Mouse (Mus musculus) lung, embryonic 14.5 days (tissue): Measurements from ENCODE around the gene Pfpl. TPM values are rescaled to one million over a fixed set of nuclear protein-coding genes. Genes with fewer than 3 reads are reported as not detected.
A peak's percentile ranks its signal among the peaks of the same experiment; 100 is the strongest.

Source experiments
- ATAC-seq: fragments of 200-750 bp; cut with Nextera tagmentation; 2 replicates; pipeline ENCODE4 v1.8.0; 2017; ENCODE audit warnings: mild to moderate bottlenecking, moderate TSS enrichment, moderate library complexity; ENCODE audit not compliant: insufficient read depth
- DNase-seq: peaks from one replicate; pipeline ENCODE4 v3.0.0-alpha.2; 2015
- H3K27ac ChIP-seq: fragments of 300-500 bp; sonication (generic); 2 replicates; pipeline ENCODE4 v1.5.1; 2014; ENCODE audit warnings: low read depth, mild to moderate bottlenecking, moderate library complexity
- H3K27me3 ChIP-seq: fragments of 300-500 bp; sonication (generic); 2 replicates; pipeline ENCODE4 v1.6.1; 2014; ENCODE audit warnings: low read length, control low read depth; ENCODE audit not compliant: insufficient read depth
- H3K36me3 ChIP-seq: fragments of 300-500 bp; sonication (generic); 2 replicates; pipeline ENCODE4 v1.6.1; 2014; ENCODE audit warnings: control low read depth; ENCODE audit not compliant: insufficient read depth
- H3K4me1 ChIP-seq: fragments of 300-500 bp; sonication (generic); 2 replicates; pipeline ENCODE4 v1.6.1; 2014; ENCODE audit warnings: antibody characterized with exemption, control low read depth; ENCODE audit not compliant: insufficient read depth
- H3K4me2 ChIP-seq: fragments of 300-500 bp; sonication (generic); 2 replicates; pipeline ENCODE4 v1.6.1; 2014; ENCODE audit warnings: mild to moderate bottlenecking
- H3K4me3 ChIP-seq: fragments of 300-500 bp; sonication (generic); 2 replicates; pipeline ENCODE4 v1.5.1; 2014; ENCODE audit warnings: low read depth, low read length
- H3K9ac ChIP-seq: fragments of 300-500 bp; sonication (generic); 2 replicates; pipeline ENCODE4 v1.6.1; 2014
- H3K9me3 ChIP-seq: fragments of 300-500 bp; sonication (generic); 2 replicates; pipeline ENCODE4 v1.6.1; 2016; ENCODE audit warnings: low read depth, low read length, control low read depth
- CTCF ChIP-seq: IDR thresholded peaks from 2 replicates; pipeline ENCODE4 v1.5.1; 2016; ENCODE audit warnings: antibody characterized with exemption, low read depth
- WGBS: fragments of 180-500 bp; shearing (Covaris S2); extraction: QIAGEN DNeasy Blood & Tissue Kit; methylation state at CpG from one replicate; pipeline ENCODE4 v1.1.7; 2014; 5-methylcytosine and 5-hydroxymethylcytosine counted together
- polyA plus RNA-seq: library from polyadenylated mRNA; unstranded; fragments of >200 nt; fragmentation: Nextera tagmentation; extraction: Ambion mirVana; gene quantifications from 2 replicates; pipeline ENCODE4 v1.2.1, GENCODE M21; 2014

Pfpl gene
- polyA plus RNA-seq, 1 experiment from 2014 or later: not detected

DNA sequence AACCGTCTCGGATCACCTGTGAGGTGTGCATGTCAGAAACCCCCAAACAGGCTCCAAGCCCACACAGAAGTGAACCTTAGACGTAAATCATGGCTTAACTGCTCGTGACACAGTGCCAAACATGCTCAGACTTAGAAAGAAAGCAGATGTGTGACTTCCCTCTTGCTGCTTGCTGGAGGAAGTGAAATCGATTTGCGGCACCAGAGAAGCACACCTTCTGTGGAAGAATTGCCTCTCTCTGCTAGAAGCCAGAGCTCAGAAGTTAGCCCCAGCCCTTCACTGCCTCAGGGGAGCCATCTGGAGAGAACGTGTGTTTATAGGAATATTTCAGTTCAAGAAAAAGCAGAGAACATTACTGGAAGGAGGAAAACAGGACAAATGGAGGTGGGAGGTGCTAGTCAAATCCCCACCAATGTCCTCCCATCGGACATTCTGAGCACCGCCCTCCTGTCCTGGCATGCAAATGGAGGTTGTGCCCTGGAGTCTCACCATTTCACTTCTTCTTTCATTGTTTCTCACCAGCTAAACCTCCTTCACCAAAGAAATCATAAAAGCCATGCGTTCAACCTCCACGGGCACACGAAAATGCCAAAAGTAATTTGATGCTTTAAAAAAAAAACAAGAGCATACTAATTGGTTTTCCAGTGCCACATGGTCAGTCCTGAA, 29.8 kb downstream of the Pfpl start:
- Histone ChIP-seq H3K4me2 (no peak overlapping the region), H3K36me3 (no peaks in the 10 kb centered on the region), H3K9ac (no peak overlapping the region), H3K27me3 (no peaks in the 10 kb centered on the region), H3K9me3 (no peaks in the 10 kb centered on the region), H3K4me1 (no peaks in the 10 kb centered on the region), H3K4me3 (no peak overlapping the region), H3K27ac (no peak overlapping the region)
- ATAC-seq (no peak), DNase-seq (no peak)
- TF ChIP-seq CTCF: no peak
- WGBS: 71% methylated on average over 12 of the region's 12 CpGs

DNA sequence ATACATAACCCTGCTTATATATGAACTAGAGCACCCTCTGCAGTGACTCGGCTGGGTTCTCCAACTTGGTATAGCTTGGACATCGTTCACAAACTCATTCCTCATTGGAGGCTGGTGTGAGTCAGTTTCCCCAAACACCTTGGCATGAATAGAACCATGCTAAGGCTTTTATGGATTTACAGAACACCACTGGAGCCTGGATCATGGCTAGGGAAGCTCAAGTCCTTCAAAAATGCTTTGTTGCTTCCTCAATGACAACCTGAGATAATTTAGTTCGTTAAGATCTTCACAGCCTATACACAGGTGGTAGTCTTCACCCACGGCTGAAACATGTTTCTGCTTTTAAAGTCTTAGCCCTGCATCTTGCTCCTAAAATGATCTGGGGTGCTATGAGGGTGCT, 31.8 kb downstream of the Pfpl start:
- 67% methylated on average over 4 of the region's 4 CpGs for WGBS
- Histone ChIP-seq H3K9ac (no peak overlapping the region), H3K4me2 (no peak overlapping the region), H3K27me3 (no peaks in the 10 kb centered on the region), H3K36me3 (no peaks in the 10 kb centered on the region), H3K4me3 (no peak overlapping the region), H3K4me1 (no peaks in the 10 kb centered on the region), H3K9me3 (no peaks in the 10 kb centered on the region), H3K27ac (no peak overlapping the region)
- no peak for DNase-seq
- no peak for ATAC-seq
- TF ChIP-seq CTCF: no peak

DNA sequence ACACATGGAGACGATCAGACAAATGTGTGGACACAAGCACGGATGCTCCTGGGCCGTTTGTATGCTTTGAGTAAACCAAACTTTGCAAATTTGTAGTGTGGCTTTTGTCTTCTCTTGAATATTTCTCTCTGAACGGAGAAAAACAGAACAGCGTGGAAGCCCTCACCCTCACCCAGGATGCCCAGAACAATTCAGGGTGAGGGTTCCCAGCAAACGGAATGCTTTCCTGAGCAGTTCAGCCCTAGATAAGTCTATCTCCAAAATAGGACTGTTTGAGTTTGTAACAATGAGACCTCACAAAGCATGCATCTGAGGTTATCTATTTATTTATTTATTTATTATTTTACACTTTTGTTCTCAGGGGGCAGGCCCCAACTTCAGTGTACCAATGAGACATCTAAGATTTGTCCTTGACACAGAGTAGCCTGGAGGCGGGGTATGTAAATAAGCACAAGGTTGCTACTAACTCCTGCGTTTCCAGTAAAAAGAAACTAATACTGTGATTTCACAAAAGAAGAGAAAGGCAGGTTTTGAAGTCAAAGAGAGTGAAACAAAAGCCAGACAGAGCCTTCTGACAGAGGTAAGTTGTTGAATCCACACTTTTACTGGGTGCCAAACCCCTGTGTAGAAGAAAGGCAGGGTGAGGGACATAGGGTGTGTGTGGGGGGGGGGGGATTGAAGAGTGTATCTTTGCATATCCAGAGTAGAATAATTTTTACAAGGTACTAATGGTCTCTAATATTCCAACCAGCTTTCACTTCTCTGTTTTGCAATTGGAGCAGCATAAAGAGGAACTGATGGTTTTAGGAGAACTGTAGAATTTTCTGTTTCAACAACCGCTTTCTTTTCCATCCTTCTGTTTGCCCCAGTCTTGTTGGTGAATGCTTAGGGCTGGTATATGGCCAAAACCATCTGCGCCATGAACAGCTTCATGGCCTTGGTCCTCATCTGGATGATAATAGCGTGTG, 32.9 kb downstream of the Pfpl start, which contains the start of gene Mpeg1:
Gene Mpeg1, plus strand, starts transcription at position 498 of the 968 bp plus-strand sequence.
- no peaks in the 10 kb centered on the region for H3K36me3 ChIP-seq
- no peaks in the 10 kb centered on the region for H3K4me1 ChIP-seq
- DNase-seq: no peak
- H3K9ac ChIP-seq: no peak within 1 kb of the TSS
- H3K9me3 ChIP-seq: no peaks in the 10 kb centered on the region
- WGBS: 77% methylated on average over 11 of the region's 11 CpGs
- no peak within 1 kb of the TSS for H3K4me3 ChIP-seq
- ATAC-seq: no peak
- no peak within 1 kb of the TSS for H3K27ac ChIP-seq
- TF ChIP-seq CTCF: no peak
- no peaks in the 10 kb centered on the region for H3K27me3 ChIP-seq
- H3K4me2 ChIP-seq: no peak within 1 kb of the TSS

DNA sequence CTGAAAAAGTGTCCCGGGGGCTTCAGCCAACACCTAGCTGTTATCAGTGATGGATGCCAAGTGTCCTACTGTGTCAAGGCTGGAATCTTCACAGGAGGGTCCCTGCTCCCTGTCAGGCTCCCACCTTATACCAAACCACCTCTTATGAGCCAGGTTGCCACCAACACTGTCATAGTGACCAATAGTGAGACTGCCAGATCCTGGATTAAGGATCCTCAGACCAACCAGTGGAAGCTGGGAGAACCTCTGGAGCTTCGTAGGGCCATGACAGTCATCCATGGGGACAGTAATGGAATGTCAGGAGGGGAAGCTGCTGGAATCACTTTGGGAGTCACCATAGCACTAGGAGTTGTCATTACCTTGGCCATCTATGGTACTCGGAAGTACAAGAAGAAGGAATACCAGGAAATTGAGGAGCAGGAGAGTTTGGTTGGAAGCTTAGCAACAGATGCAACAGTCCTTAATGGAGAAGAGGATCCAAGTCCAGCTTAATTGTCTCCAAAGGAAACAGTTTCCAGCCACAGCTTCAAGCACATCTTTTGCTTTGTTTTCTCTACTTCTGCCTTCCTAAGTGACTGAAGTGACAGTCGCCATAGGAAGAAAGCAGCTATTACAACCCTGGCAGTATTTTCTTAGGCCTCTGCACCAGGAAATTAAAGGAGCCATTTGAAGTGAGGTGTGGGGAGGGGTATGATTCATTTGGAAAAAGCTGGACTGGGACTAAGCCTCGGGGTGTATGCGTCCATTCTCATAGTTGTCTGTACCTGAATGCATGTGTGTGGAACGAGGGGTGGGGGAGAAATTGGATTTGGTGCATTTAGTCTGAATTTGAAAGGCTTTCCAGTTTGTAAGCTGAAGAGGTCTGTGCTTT, 35.4 kb downstream of the Pfpl start:
- TF ChIP-seq CTCF: no peak
- Histone ChIP-seq H3K4me3 (no peak overlapping the region), H3K27ac (peak overlapping the region; percentile 91), H3K27me3 (no peaks in the 10 kb centered on the region), H3K4me2 (no peak overlapping the region), H3K9me3 (no peaks in the 10 kb centered on the region), H3K36me3 (no peaks in the 10 kb centered on the region), H3K9ac (no peak overlapping the region), H3K4me1 (no peaks in the 10 kb centered on the region)
- DNase-seq (no peak), ATAC-seq (peak; percentile 60; the same call in 1 of the 2 replicates)
- 59% methylated on average over 7 of the region's 7 CpGs for WGBS

DNA sequence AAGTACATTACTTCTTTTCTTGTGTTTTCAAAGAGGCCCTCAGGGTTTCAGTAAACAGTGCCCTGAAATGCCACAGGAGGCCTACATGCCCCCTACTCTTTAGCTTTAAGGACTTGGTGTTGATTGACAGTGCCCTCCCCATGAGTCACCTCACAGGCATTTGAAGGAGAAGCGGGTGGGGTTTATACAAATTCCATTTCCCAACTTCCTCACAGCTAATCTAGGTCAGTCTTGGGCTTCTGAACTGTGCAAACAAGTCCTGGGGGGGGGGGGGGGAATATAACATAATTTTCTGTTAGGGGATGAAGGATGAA, 36.0 kb downstream of the Pfpl start:
- no peak overlapping the region for H3K4me2 ChIP-seq
- no peak for TF ChIP-seq CTCF
- DNase-seq: peak; percentile 74
- peak; percentile 85 for ATAC-seq
- no peaks in the 10 kb centered on the region for H3K4me1 ChIP-seq
- no peaks in the 10 kb centered on the region for H3K9me3 ChIP-seq
- H3K27me3 ChIP-seq: no peaks in the 10 kb centered on the region
- 25% methylated on average over 1 of the region's 1 CpGs for WGBS
- peaks cover 4% of the 10 kb centered on the region for H3K36me3 ChIP-seq
- peak overlapping the region; percentile 91 for H3K27ac ChIP-seq
- H3K4me3 ChIP-seq: no peak overlapping the region
- H3K9ac ChIP-seq: no peak overlapping the region

DNA sequence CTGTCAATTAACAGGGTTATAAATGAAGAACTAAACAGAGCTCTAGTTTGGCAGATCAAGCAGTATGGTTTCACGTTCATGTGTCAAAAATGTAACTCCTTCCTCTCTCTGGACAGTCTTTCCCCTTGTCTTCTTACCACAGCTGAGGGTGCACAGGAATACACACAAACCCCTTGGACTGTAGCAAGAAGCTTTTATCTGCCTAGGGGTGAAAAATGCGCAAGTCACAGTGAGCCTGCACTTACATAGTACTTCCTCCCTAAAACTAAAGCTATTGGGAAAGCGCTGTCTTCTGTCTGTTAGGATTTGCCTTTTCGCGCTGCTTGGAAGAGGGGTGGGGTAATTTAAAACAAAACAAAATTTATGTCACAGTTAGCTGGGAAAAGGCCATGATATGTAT, 36.4 kb downstream of the Pfpl start:
- Histone ChIP-seq H3K4me3 (no peak overlapping the region), H3K36me3 (peaks cover 7% of the 10 kb centered on the region), H3K27me3 (no peaks in the 10 kb centered on the region), H3K9ac (no peak overlapping the region), H3K4me2 (no peak overlapping the region), H3K27ac (peak overlapping the region; percentile 71), H3K9me3 (no peaks in the 10 kb centered on the region), H3K4me1 (no peaks in the 10 kb centered on the region)
- ATAC-seq (no peak), DNase-seq (peak; percentile 12)
- 68% methylated on average over 5 of the region's 5 CpGs for WGBS
- TF ChIP-seq CTCF: no peak

DNA sequence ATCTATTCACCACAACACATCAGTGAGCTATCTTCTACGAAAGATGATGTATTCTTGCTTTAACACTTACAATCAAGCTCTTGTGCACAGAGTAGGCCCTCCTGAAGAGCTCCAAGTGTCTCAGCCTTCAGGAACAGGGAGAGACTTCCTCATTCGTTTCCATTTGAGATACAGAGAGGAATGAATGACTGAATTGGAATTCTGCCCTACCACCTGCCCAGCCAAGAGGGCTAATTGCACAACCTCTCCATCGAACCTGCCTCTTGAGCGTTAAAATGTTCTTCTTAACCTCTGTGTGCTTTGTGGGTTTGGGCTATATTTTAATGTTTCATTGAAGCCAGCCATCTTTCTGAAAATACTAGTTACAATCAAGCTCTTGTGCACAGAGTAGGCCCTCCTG, 37.0 kb downstream of the Pfpl start:
- WGBS: 59% methylated on average over 4 of the region's 4 CpGs
- TF ChIP-seq CTCF: no peak
- Histone ChIP-seq H3K4me1 (no peaks in the 10 kb centered on the region), H3K9me3 (no peaks in the 10 kb centered on the region), H3K27me3 (no peaks in the 10 kb centered on the region), H3K36me3 (peaks cover 11% of the 10 kb centered on the region), H3K4me3 (no peak overlapping the region), H3K9ac (no peak overlapping the region), H3K4me2 (no peak overlapping the region), H3K27ac (peak overlapping the region; percentile 71; the same call in 1 of the 2 replicates)
- DNase-seq (peak; percentile 25), ATAC-seq (no peak)
